ENCODE assay signal across 38 mouse cellular contexts in the genomic region with DNA sequence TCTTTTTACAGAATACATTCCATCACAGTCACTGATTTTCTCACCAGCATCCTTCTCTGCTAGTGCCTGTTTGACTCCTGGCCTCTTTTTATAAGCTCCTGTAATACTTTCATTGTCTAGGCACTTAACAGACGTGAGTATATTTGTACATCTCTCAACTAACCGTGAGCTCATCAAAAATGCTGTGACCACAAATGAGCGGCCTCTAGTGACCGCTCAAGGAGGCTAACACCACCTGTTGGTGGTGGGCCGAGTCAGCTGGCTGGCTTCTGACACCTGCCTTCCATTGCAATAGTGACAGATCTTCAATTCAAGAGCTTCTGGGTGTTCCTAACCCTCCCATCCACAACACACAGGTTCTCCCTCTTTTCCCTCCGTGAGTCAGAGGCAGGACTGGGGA. TPM values are rescaled to one million over a fixed set of nuclear protein-coding genes. Genes with fewer than 3 reads are reported as not detected.
A peak's percentile ranks its signal among the peaks of the same experiment; 100 is the strongest.
DNase-seq lines count a peak whose midpoint lies in the region; ATAC-seq and TF ChIP-seq lines count a peak whose summit lies in the region.
"Had no signal": no experiment of that assay in that cellular context is flagged by ENCODE, and none has a peak within 500 bp of the region (broad histone marks: within the 10 kb centered on the region; RNA-seq: fewer than 3 reads in every experiment).

No protein-coding gene starts in this region.

- no peak overlapping the region for H3K4me2 ChIP-seq in myocyte (ENCODE audit: low read depth)
- H3K4me2 ChIP-seq in midbrain, embryonic 14.5 days (ENCODE audit: low read length) = no peak overlapping the region
- H3K4me2 ChIP-seq: forebrain, embryonic 13.5 days; heart, embryonic 13.5 days; hindbrain, embryonic 15.5 days; liver, embryonic 12.5 days; lung, embryonic 15.5 days; midbrain, embryonic 12.5 days; neural tube, embryonic 12.5 days had no signal

- H3ac ChIP-seq in myocyte (ENCODE audit: control insufficient read depth, insufficient read length) = no peak overlapping the region

- H3K36me3 ChIP-seq in myocyte (ENCODE audit: control insufficient read depth, insufficient read depth) = peaks cover 47% of the 10 kb centered on the region
- no peaks in the 10 kb centered on the region for H3K36me3 ChIP-seq in midbrain, embryonic 14.5 days (ENCODE audit: control insufficient read depth, insufficient read depth, low read length)
- H3K36me3 ChIP-seq: hindbrain, embryonic 15.5 days; lung, embryonic 15.5 days; midbrain, embryonic 12.5 days; neural tube, embryonic 12.5 days had no signal

- H3K27ac ChIP-seq in midbrain, embryonic 14.5 days (replicated peaks; ENCODE audit: low read depth, low read length) = no peak overlapping the region
- H3K27ac ChIP-seq: forebrain, embryonic 13.5 days; gastrocnemius, adult 2 months; heart, embryonic 13.5 days; hindbrain, embryonic 15.5 days; left cerebral cortex, adult 2 months; liver, embryonic 12.5 days; lung, embryonic 15.5 days; midbrain, embryonic 12.5 days; neural tube, embryonic 12.5 days had no signal

- no peak overlapping the region for H3K9ac ChIP-seq in midbrain, embryonic 14.5 days (replicated peaks; ENCODE audit: low read length)
- H3K9ac ChIP-seq: forebrain, embryonic 13.5 days; heart, embryonic 13.5 days; hindbrain, embryonic 15.5 days; liver, embryonic 12.5 days; lung, embryonic 15.5 days; midbrain, embryonic 12.5 days; neural tube, embryonic 12.5 days had no signal

- no peaks in the 10 kb centered on the region for H3K27me3 ChIP-seq in myocyte (ENCODE audit: control insufficient read depth, insufficient read depth, insufficient read length)
- no peaks in the 10 kb centered on the region for H3K27me3 ChIP-seq in midbrain, embryonic 14.5 days (ENCODE audit: control insufficient read depth, insufficient read depth, low read length)
- H3K27me3 ChIP-seq: forebrain, embryonic 13.5 days; heart, embryonic 13.5 days; hindbrain, embryonic 15.5 days; liver, embryonic 12.5 days; lung, embryonic 15.5 days; megakaryocyte, embryonic 14.5 days; midbrain, embryonic 12.5 days; neural tube, embryonic 12.5 days had no signal

- peak; percentile 32 for DNase-seq in testis, postnatal 10 days (ENCODE audit: low spot score)
- no peak for DNase-seq in testis, postnatal 14 days (ENCODE audit: low spot score)
- peak; percentile 43 for DNase-seq in lung, postnatal 10 days
- no peak for DNase-seq in cerebellum, postnatal 25 days
- no peak for DNase-seq in gastrocnemius, adult 18-20 months (ENCODE audit: low spot score)
- no peak for DNase-seq in midbrain, embryonic 14.5 days
- DNase-seq: adrenal gland, postnatal 25 days; cerebellum, adult 11-12 months; cerebellum, postnatal 10 days; gastrocnemius, adult 2 months; gastrocnemius, postnatal 36 days; heart, postnatal 10 days; kidney, adult 11 months; kidney, postnatal 14 days; left cerebral cortex, postnatal 4 days; right cerebral cortex, adult 18-20 months; spleen, adult 18-20 months; thymus, adult 2 months; thymus, postnatal 36 days had no signal

- H3K4me1 ChIP-seq in midbrain, embryonic 14.5 days (ENCODE audit: control insufficient read depth, insufficient read depth, low read length) = peaks cover 5% of the 10 kb centered on the region; the same call in 1 of the 2 replicates
- H3K4me1 ChIP-seq: lung, embryonic 15.5 days; neural tube, embryonic 12.5 days had no signal

- 82% methylated on average over 6 of the region's 6 CpGs for WGBS in midbrain, embryonic 14.5 days

- TF ChIP-seq POLR2A in myocyte (IDR thresholded peaks at IDR 0.05; ENCODE audit: insufficient read length, low read depth) = no peak

- ATAC-seq in midbrain, embryonic 14.5 days (ENCODE audit: low FRiP score, low TSS enrichment) = no peak
- ATAC-seq: forebrain, embryonic 13.5 days; inflammation-experienced regulatory T-cells, adult 6 months; liver, embryonic 12.5 days had no signal

- no peak overlapping the region for H3K4me3 ChIP-seq in myocyte
- no peak overlapping the region for H3K4me3 ChIP-seq in midbrain, embryonic 14.5 days (replicated peaks; ENCODE audit: low read depth, low read length)
- H3K4me3 ChIP-seq: forebrain, embryonic 13.5 days; gastrocnemius, adult 2 months; heart, embryonic 13.5 days; hindbrain, embryonic 15.5 days; left cerebral cortex, adult 2 months; liver, embryonic 12.5 days; lung, embryonic 15.5 days; megakaryocyte, embryonic 14.5 days; midbrain, embryonic 12.5 days; neural tube, embryonic 12.5 days had no signal

- no peaks in the 10 kb centered on the region for H3K9me3 ChIP-seq in midbrain, embryonic 14.5 days (ENCODE audit: control insufficient read depth, low read length)
- H3K9me3 ChIP-seq: forebrain, embryonic 13.5 days; heart, embryonic 13.5 days; hindbrain, embryonic 15.5 days; liver, embryonic 12.5 days; lung, embryonic 15.5 days; megakaryocyte, embryonic 14.5 days; midbrain, embryonic 12.5 days; neural tube, embryonic 12.5 days had no signal

- no peaks in the 10 kb centered on the region for H3K79me2 ChIP-seq in myocyte (ENCODE audit: control insufficient read depth, insufficient read depth)

TF ChIP-seq in myocyte, 11 proteins besides CTCF, POLR2A, EP300 and RAD21:
- no peak for TF ChIP-seq TCF12 (IDR thresholded peaks at IDR 0.05; ENCODE audit: insufficient read depth, poor library complexity, severe bottlenecking)
- peak; percentile 9 to 89 (median 49) for TF ChIP-seq MYOG (IDR thresholded peaks at IDR 0.05; ENCODE audit: control insufficient read depth in 1 of 3, insufficient read depth in 1 of 3, insufficient read length in 2 of 3, low read depth in 2 of 3)
- no peak for TF ChIP-seq REST (IDR thresholded peaks at IDR 0.05; ENCODE audit: insufficient read depth, insufficient read length)
- TF ChIP-seq MYOD1 (IDR thresholded peaks at IDR 0.05; ENCODE audit: control insufficient read depth in 1 of 3, insufficient read length in 2 of 3, low read depth in 2 of 3) = peak in 2 of 3 experiments; percentile 81 to 93
- TF ChIP-seq TCF3 (IDR thresholded peaks at IDR 0.05; ENCODE audit: insufficient read length, low read depth) = peak; percentile 31

RNA-seq across cellular contexts. Expression of gene Sft2d2, which starts 10.8 kb away (rescaled TPM):
- 19.4 TPM for polyA plus RNA-seq in myocyte (2012; fragmentation: generic; extraction: Trizol)
- 10 to 100 TPM in 1 of 2 experiments, 1 to 10 TPM in 1; 8.9 to 10.1 TPM for total RNA-seq in gastrocnemius, adult 18-20 months (2021)
- 4.3 and 6.1 TPM in 2 replicates for polyA plus RNA-seq in midbrain, embryonic 14.5 days (2014; fragmentation: Nextera tagmentation; extraction: Ambion mirVana)

RNA-seq across cellular contexts. Expression of gene Tbx19, which starts 22.8 kb away (rescaled TPM):
- polyA plus RNA-seq in myocyte (2012; fragmentation: generic; extraction: Trizol) = not detected
- not detected for total RNA-seq in gastrocnemius, adult 18-20 months (2021)
- not detected in 2 replicates for polyA plus RNA-seq in midbrain, embryonic 14.5 days (2014; fragmentation: Nextera tagmentation; extraction: Ambion mirVana)
- total RNA-seq: adrenal gland, adult 18-20 months; gastrocnemius, adult 2 months; gastrocnemius, postnatal 36 days; heart, adult 8-10 months; heart, postnatal 10 days; hematopoietic stem cell, adult 5-6 weeks; layer of hippocampus, postnatal 14 days; left cerebral cortex, adult 2 months; left cerebral cortex, postnatal 4 days had no signal
- polyA plus RNA-seq: embryonic facial prominence, embryonic 11.5 days; heart, embryonic 13.5 days; hindbrain, embryonic 15.5 days; inflammation-experienced regulatory T-cells, adult 6 months; kidney, embryonic 14.5 days; limb, embryonic 14.5 days; liver, embryonic 12.5 days; midbrain, embryonic 12.5 days; neural tube, embryonic 12.5 days; stomach, embryonic 16.5 days had no signal

RNA-seq across cellular contexts. Expression of gene Tiprl, which starts 53.4 kb away (rescaled TPM):
- 35.8 TPM for polyA plus RNA-seq in myocyte (2012; fragmentation: generic; extraction: Trizol)
- total RNA-seq in gastrocnemius, adult 18-20 months (2021) = 10 to 100 TPM; 17.1 to 20.7 TPM
- 145 and 150 TPM in 2 replicates for polyA plus RNA-seq in midbrain, embryonic 14.5 days (2014; fragmentation: Nextera tagmentation; extraction: Ambion mirVana)

Comparison
In these comparisons a context has a peak if more than half of its experiments do, and no peak if none do; other contexts are left out.
1. DNase-seq: peak in testis, postnatal 10 days (single experiment) and lung, postnatal 10 days (single experiment); none in testis, postnatal 14 days (single experiment), cerebellum, postnatal 25 days (0 of 2), gastrocnemius, adult 18-20 months (single experiment) and midbrain, embryonic 14.5 days (single experiment).